Comparison of ENCODE assay signal across 21 mouse cellular contexts in the genomic region with DNA sequence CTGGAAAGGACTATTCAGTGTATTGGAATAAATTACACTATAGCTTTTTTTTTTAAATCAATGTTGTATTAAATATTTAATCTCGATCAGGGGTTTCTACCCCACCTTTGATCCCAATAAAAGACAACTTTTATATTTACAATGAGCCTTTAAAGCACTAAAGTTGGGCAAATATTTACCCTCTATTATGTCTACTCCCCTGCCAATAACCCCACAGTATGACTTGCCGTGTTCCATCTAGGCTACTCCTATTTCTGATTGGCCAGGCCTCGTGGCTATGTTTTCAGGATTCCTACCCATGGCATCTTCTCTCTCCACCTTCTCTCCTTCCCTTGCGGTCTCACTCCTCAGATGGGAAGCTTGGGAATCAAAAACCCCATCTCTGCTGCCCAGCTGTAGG.
"Had no signal": no experiment of that assay in that cellular context is flagged by ENCODE, and none has a peak within 500 bp of the region (broad histone marks: within the 10 kb centered on the region; RNA-seq: fewer than 3 reads in every experiment).

No protein-coding gene starts in this region.

- H3K36me3 ChIP-seq: midbrain, embryonic 10.5 days; midbrain, embryonic 13.5 days; neural tube, embryonic 13.5 days; stomach, embryonic 15.5 days had no signal

- H3K27ac ChIP-seq: layer of hippocampus, adult 2 months; liver, embryonic 14.5 days; midbrain, embryonic 10.5 days; midbrain, embryonic 13.5 days; neural tube, embryonic 13.5 days; stomach, embryonic 15.5 days had no signal

- H3K9me3 ChIP-seq: megakaryocyte, embryonic 14.5 days; midbrain, embryonic 10.5 days; midbrain, embryonic 13.5 days; neural tube, embryonic 13.5 days; stomach, embryonic 15.5 days had no signal

- H3K27me3 ChIP-seq: midbrain, embryonic 13.5 days; neural tube, embryonic 13.5 days; stomach, embryonic 15.5 days had no signal

- H3K4me2 ChIP-seq: lung, embryonic 14.5 days; midbrain, embryonic 13.5 days; neural tube, embryonic 13.5 days; stomach, embryonic 15.5 days had no signal

- ATAC-seq: liver, postnatal 0 days; lung, postnatal 0 days; midbrain, embryonic 13.5 days; midbrain, embryonic 16.5 days had no signal

- DNase-seq: kidney, adult 18-20 months; kidney, adult 9 months; kidney, postnatal 14 days; kidney, postnatal 4 days; layer of hippocampus, adult 9-11 months; liver, postnatal 0 days; lung, embryonic 14.5 days; retina, postnatal 1 day; right cerebral cortex, postnatal 25 days; spleen, adult 18-20 months; thymus, postnatal 4 days had no signal

- H3K4me3 ChIP-seq: layer of hippocampus, adult 2 months; megakaryocyte, embryonic 14.5 days; midbrain, embryonic 10.5 days; midbrain, embryonic 13.5 days; myocyte; neural tube, embryonic 13.5 days; stomach, embryonic 15.5 days had no signal

- H3K9ac ChIP-seq: liver, embryonic 14.5 days; liver, postnatal 0 days; lung, embryonic 14.5 days; midbrain, embryonic 13.5 days; neural tube, embryonic 13.5 days; stomach, embryonic 15.5 days had no signal
